Mouse (Mus musculus) midbrain, embryonic 12.5 days (tissue): ENCODE results near the gene Arhgef19. TPM values are rescaled to one million over a fixed set of nuclear protein-coding genes. Genes with fewer than 3 reads are reported as not detected.

Source experiments
- polyA plus RNA-seq: library from polyadenylated mRNA; unstranded; fragments of >200 nt; fragmentation: Nextera tagmentation; extraction: Ambion mirVana; gene quantifications from 2 replicates; pipeline ENCODE4 v1.2.1, GENCODE M21; 2016

Gene Arhgef19
- polyA plus RNA-seq, 1 experiment from 2014 or later, result 2.1 TPM

Other genes starting within 250 kb of the Arhgef19 start
- gene Mfap2, start 229.1 kb upstream of the Arhgef19 start, polyA plus RNA-seq, result 240 and 287 TPM in 2 replicates
- 14.2 and 15.9 TPM in 2 replicates for gene Crocc, start 178.9 kb upstream of the Arhgef19 start, polyA plus RNA-seq
- 54.7 and 56.8 TPM in 2 replicates for gene Necap2, start 161.1 kb upstream of the Arhgef19 start, polyA plus RNA-seq
- gene Spata21, start 151.2 kb upstream of the Arhgef19 start, polyA plus RNA-seq, result 0.31 TPM in 1 of 2 replicates, not detected in the other
- gene Szrd1, start 99.7 kb upstream of the Arhgef19 start, polyA plus RNA-seq, result 28.5 and 33.9 TPM in 2 replicates
- gene Fbxo42, start 91.6 kb upstream of the Arhgef19 start, polyA plus RNA-seq, result 26.6 and 27.0 TPM in 2 replicates
- 6.4 and 7.1 TPM in 2 replicates for gene Rsg1, start 25.5 kb upstream of the Arhgef19 start, polyA plus RNA-seq
- gene Epha2, start 61.7 kb downstream of the Arhgef19 start, polyA plus RNA-seq, result 6.5 and 7.8 TPM in 2 replicates
- 3.5 and 3.8 TPM in 2 replicates for gene Fam131c, start 128.7 kb downstream of the Arhgef19 start, polyA plus RNA-seq
- not detected in 2 replicates for gene Clcnka, start 159.2 kb downstream of the Arhgef19 start, polyA plus RNA-seq
- not detected in 2 replicates for gene Clcnkb, start 176.5 kb downstream of the Arhgef19 start, polyA plus RNA-seq
- 0.13 TPM in 1 of 2 replicates, not detected in the other for gene Hspb7, start 181.3 kb downstream of the Arhgef19 start, polyA plus RNA-seq
- 0.20 TPM in 1 of 2 replicates, not detected in the other for gene Srarp, start 196.6 kb downstream of the Arhgef19 start, polyA plus RNA-seq
- 61.1 and 63.8 TPM in 2 replicates for gene Zbtb17, start 205.2 kb downstream of the Arhgef19 start, polyA plus RNA-seq